ENCODE assay signal across 24 mouse cellular contexts in the genomic region with DNA sequence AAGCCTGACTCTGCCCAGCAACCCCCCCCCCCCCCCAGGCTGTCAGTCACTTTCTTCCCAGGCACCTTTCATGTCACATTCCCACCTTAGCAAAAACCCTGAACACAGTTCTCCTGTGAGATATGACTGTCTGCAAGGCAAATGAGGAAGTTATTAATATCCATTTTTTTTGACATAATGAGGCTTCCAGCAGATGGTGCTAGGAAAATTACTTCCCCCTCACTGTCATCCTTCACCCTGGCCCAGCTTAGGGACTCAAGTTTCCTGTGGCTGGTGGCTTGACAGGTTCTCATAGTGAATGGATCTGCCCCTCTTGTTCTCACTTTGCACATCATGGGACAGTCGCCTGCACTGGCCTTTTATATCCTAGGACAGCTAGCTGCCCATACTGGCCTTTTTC.
DNase-seq lines count a peak whose midpoint lies in the region; ATAC-seq and TF ChIP-seq lines count a peak whose summit lies in the region.
"Had no signal": no experiment of that assay in that cellular context is flagged by ENCODE, and none has a peak within 500 bp of the region (broad histone marks: within the 10 kb centered on the region; RNA-seq: fewer than 3 reads in every experiment).

No protein-coding gene starts in this region.

- no peak overlapping the region for H3K27ac ChIP-seq in MEL (ENCODE audit: control insufficient read depth, low read depth, low read length)
- H3K27ac ChIP-seq: forebrain, embryonic 12.5 days; hindbrain, postnatal 0 days; limb, embryonic 10.5 days; liver, embryonic 15.5 days; midbrain, embryonic 13.5 days had no signal

- no peak overlapping the region for H3K9ac ChIP-seq in MEL (ENCODE audit: control insufficient read depth, low read depth, low read length, poor library complexity, severe bottlenecking)
- H3K9ac ChIP-seq: forebrain, embryonic 12.5 days; liver, embryonic 15.5 days; midbrain, embryonic 13.5 days had no signal

- peaks cover 0 to 15% of the 10 kb centered on the region in 2 experiments; a peak in 2 of 4 replicates for H3K36me3 ChIP-seq in MEL (ENCODE audit: control insufficient read depth in 1 of 2, insufficient read depth in 2 of 2, low read length in 2 of 2)
- H3K36me3 ChIP-seq: limb, embryonic 10.5 days had no signal

- 0 out of 4 replicates have a peak, but pooled peaks of 1 of the 2 experiments have one; percentile 45 for TF ChIP-seq EP300 in MEL (IDR thresholded peaks at IDR 0.05; ENCODE audit: low read depth in 1 of 2, low read length in 2 of 2)

- DNase-seq in frontal cortex, postnatal 14 days (ENCODE audit: low spot score in 2 of 2), result no peak
- DNase-seq in 416B (ENCODE audit: low read depth), result peak; percentile 47
- peak; percentile 81 for DNase-seq in MEL (ENCODE audit: low read depth, low spot score)
- no peak for DNase-seq in adrenal gland, postnatal 4 days (ENCODE audit: low spot score in 2 of 2)
- no peak for DNase-seq in heart, postnatal 14 days
- DNase-seq: adrenal gland, postnatal 14 days; B cell, adult 2 months; cerebellum, adult 11 months; cerebellum, adult 9-11 months; gastrocnemius, postnatal 14 days; heart, postnatal 36 days; kidney, postnatal 4 days; layer of hippocampus, adult 9-11 months; liver; thymus, postnatal 14 days had no signal

- no peaks in the 10 kb centered on the region for H3K27me3 ChIP-seq in MEL (ENCODE audit: control insufficient read depth in 1 of 2, insufficient read depth in 2 of 2, low read length in 2 of 2)
- H3K27me3 ChIP-seq: forebrain, embryonic 12.5 days; liver, embryonic 15.5 days; midbrain, embryonic 13.5 days had no signal

- peak; percentile 11 for TF ChIP-seq RAD21 in MEL (IDR thresholded peaks at IDR 0.05; ENCODE audit: low read depth, low read length)

- TF ChIP-seq POLR2A in MEL (IDR thresholded peaks at IDR 0.05; ENCODE audit: control insufficient read depth in 1 of 2, insufficient read depth in 1 of 2, low read depth in 1 of 2, low read length in 2 of 2, poor library complexity in 1 of 2), result no peak

- H3K4me3 ChIP-seq in MEL (ENCODE audit: control insufficient read depth in 1 of 2, insufficient read depth in 1 of 2, low read depth in 2 of 2, low read length in 2 of 2), result no peak overlapping the region
- H3K4me3 ChIP-seq: forebrain, embryonic 12.5 days; limb, embryonic 10.5 days; liver, embryonic 15.5 days; midbrain, embryonic 13.5 days had no signal

- intact Hi-C loops in heart, postnatal 14 days (cut with DNase I), result no loop called here

- H3K9me3 ChIP-seq in MEL (replicated peaks; ENCODE audit: insufficient read depth, low read length), result no peaks in the 10 kb centered on the region
- H3K9me3 ChIP-seq: forebrain, embryonic 12.5 days; limb, embryonic 10.5 days; liver, embryonic 15.5 days; midbrain, embryonic 13.5 days had no signal

- peak; percentile 10; the same call in 1 of the 2 replicates for ATAC-seq in frontal cortex, adult (ENCODE audit: low TSS enrichment)
- ATAC-seq in megakaryocyte, adult 5-6 weeks (ENCODE audit: poor library complexity, severe bottlenecking), result peak; percentile 45
- ATAC-seq: hindbrain, postnatal 0 days; intestine, embryonic 16.5 days; lung, postnatal 0 days; midbrain, embryonic 13.5 days had no signal

- no peaks in the 10 kb centered on the region for H3K79me2 ChIP-seq in MEL (ENCODE audit: control insufficient read depth, insufficient read depth, low read length, poor library complexity)

- peak in 1 of 3 experiments; percentile 25; a peak in 2 of 6 replicates for TF ChIP-seq CTCF in MEL (IDR thresholded peaks at IDR 0.05 in 2 of 3, conservative IDR thresholded peaks at IDR 0.05 in 1 of 3; ENCODE audit: control insufficient read depth in 1 of 3, insufficient read depth in 1 of 3, low read depth in 2 of 3, low read length in 3 of 3, poor library complexity in 1 of 3, severe bottlenecking in 1 of 3)

- H3K4me1 ChIP-seq in MEL (ENCODE audit: control insufficient read depth in 1 of 2, insufficient read depth in 2 of 2, low read length in 2 of 2), result peaks cover 9 to 17% of the 10 kb centered on the region in 2 experiments
- H3K4me1 ChIP-seq: midbrain, embryonic 13.5 days had no signal

TF ChIP-seq in MEL, 35 proteins besides CTCF, POLR2A, EP300 and RAD21:
- TF ChIP-seq USF1 (IDR thresholded peaks at IDR 0.05; ENCODE audit: low read depth, low read length) (no peak), KAT2A (conservative IDR thresholded peaks at IDR 0.05; ENCODE audit: low read depth, low read length) (no peak), ETS1 (IDR thresholded peaks at IDR 0.05; ENCODE audit: low read depth, low read length) (peak; percentile 64), ZNF384 (IDR thresholded peaks at IDR 0.05; ENCODE audit: low read depth, low read length) (peak; percentile 64), USF2 (IDR thresholded peaks at IDR 0.05; ENCODE audit: borderline replicate concordance in 1 of 2, insufficient read depth in 1 of 2, low read depth in 1 of 2, low read length in 2 of 2) (no peak), SMC3 (IDR thresholded peaks at IDR 0.05; ENCODE audit: low read depth, low read length) (peak; percentile 34), GATA1 (IDR thresholded peaks at IDR 0.05; ENCODE audit: low read depth, low read length) (no peak), TAL1 (IDR thresholded peaks at IDR 0.05; ENCODE audit: low read length) (0 out of 2 replicates have a peak, but pooled peaks have one; percentile 20), MYC (IDR thresholded peaks at IDR 0.05; ENCODE audit: low read depth, low read length) (no peak), SIN3A (IDR thresholded peaks at IDR 0.05; ENCODE audit: low read length) (peak; percentile 57; the same call in 1 of the 2 replicates), TCF12 (IDR thresholded peaks at IDR 0.05; ENCODE audit: low read depth, low read length) (0 out of 2 replicates have a peak, but pooled peaks have one; percentile 30), MXI1 (IDR thresholded peaks at IDR 0.05; ENCODE audit: low read depth, low read length) (0 out of 2 replicates have a peak, but pooled peaks have one; percentile 22), CHD1 (IDR thresholded peaks at IDR 0.05; ENCODE audit: low read depth, low read length) (no peak)

Comparison
In these comparisons a context has a peak if more than half of its experiments do, and no peak if none do; other contexts are left out.
1. DNase-seq: peak in 416B (single experiment) and MEL (single experiment); none in frontal cortex, postnatal 14 days (0 of 2), adrenal gland, postnatal 4 days (0 of 2) and heart, postnatal 14 days (0 of 2).